Mouse (Mus musculus): ENCODE results near the gene Arg1.

Arg1 gene

DNA sequence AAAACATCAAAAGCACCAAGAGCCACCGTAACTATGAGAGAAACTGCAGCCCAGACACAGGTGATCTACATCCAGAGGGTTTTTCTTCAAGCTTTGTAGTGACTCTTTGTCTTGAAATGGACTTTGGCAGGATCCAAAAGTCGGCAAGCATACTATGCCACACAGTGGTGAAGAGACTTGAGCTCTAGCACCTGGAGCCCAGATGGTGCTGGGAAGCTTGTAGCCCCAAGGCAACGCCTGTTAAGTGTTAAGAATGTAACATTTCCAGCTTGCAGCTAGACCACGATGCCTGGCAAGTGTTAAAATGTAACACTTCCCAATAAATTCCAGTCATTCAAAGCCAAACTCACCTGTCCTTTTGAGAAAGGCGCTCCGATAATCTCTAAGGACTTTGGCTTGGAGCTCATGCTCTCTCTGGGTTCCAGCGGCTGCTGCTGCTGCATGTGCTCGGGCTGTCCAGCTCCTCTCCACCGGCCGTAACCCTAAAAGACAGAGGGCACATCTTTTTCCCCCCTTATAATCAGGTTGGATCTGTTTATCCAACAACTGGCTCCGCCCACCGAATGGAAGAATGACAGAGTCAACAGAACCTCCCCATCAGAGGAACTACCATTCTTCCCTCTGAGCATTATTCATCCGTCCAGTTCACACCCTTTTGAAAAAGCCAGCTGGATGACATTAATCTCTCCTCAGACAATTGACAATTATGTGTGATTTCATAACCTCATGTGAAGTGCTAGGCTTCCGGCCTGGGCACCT, at the start of gene Arg1:
Gene Arg1, minus strand, starts transcription at position 523 of the 759 bp plus-strand sequence.
- DNase-seq (ENCODE audit: low read depth, low spot score), result peak; percentile 93

DNA sequence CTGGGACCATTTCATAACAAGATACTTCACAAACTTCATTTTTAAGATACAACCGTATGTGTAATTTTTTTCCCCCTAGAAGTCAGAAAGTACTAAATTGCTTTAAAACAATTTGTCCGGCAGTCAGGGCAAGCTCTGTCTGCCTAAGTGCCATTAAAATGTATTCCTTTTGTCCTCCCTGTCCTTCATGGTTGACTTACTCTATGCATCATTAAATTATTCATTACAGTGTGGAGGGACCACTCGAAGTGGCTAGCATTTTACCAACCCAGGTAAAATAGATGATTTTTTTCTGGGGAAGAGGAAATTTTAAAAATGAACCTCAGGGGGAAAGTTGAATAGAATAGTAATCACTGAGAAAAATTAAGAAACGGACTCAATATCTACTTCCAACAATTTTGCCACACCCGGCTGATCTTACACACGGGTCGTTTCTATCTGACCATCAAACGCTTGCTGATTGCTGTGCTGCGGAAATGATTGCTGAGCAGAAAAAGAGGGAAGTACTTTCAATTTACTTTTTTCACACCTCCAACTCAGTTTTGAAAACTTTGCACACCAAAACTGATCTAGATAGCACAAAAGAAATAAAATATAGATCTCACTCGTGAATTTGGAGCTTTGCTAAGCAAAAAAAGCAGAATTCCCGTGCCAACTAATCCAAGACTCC, 46.7 kb upstream of the Arg1 start:
- DNase-seq (ENCODE audit: low read depth, low spot score), result no peak

DNA sequence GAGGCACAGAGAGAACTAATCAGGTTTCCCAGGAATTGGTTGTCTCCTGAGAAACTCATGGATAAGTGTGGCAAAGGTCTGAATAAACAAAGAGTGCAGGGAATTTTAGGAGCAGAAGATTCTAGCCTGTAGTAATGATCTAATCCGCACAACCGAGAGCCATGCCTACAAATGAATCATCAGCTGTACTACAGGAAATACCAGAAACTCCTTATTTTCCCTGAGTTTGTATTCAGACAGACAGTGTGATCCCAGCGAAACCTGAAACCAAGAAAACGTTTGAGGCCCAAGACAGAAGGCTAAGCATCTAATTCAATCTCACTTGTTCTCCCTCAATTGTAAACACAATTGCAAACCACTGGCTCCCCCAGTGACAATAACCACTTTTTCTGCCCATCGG, 46.1 kb upstream of the Arg1 start:
- DNase-seq (ENCODE audit: low read depth, low spot score), result no peak

DNA sequence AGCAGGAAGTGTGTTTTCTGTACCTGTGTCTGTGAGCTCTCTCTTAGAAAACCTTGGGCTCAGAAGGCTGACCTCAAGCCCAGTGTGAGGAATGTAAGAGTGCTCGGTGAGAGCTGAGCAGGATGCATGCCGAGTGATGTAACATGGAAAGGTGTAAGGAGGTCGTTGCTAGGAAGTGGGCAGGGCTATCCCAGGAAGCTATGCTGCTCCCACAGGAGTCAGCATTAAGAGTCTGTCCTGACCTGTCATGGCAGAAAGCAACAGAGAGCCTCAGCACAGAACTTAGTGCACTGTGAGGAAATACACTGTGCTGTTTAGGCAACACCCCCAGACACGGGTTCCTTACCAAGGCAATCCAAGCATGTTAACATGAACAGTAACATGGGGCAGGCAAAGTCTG, 45.6 kb upstream of the Arg1 start:
- DNase-seq (ENCODE audit: low read depth, low spot score), result no peak

DNA sequence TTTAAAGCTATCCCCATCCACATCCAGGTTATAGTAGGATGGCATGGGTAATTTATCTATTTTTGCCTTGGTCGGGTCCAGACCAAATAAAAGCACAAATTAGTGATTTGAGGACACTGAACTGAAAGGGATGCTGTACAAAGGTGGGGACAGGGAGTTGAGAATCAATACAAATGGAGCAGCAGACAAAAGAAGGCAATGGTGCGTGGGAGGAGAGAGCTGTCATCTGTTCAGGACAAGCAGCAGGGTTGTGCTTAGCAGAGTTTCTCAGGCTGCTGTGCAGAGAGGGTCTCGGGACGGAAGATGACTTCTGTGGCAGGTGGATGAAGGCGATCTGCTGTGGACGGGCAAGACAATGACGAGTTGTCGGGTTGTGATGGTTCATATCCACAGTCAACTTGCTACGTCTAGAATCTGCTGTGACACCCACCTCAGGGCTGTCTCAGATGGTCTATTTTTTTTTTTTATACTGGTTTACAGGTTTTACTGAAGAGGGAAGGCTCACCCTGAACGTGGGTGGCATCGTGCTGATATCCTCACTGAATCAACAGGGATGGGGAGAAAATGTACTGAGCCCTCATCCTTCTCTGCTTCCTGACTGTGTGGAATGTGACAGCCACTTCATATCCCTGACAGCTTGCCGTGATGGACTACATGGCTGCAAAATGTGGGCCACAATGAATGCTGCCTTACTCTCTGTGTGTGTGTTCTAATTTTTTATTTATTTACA, 38.7 kb upstream of the Arg1 start:
- no peak for DNase-seq (ENCODE audit: low read depth, low spot score)

DNA sequence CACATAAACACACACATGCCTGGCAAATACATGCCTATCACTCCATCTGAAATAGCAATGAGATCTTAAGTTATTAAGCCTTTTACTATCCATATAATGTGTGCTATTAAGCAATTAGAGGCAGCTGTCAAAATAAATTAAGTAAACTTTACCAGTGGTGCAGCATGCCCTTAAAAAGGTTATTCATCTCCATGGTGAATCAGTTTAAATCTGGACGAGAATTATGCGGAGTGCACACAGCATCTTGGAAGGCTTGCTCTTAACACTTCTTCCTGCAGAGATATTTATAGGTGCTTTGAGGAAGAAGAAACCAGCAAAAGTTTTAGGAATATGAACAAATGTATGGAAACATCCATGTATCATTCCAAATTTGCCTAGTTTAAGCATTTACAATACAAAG, 34.6 kb upstream of the Arg1 start:
- no peak for DNase-seq (ENCODE audit: low read depth, low spot score)

DNA sequence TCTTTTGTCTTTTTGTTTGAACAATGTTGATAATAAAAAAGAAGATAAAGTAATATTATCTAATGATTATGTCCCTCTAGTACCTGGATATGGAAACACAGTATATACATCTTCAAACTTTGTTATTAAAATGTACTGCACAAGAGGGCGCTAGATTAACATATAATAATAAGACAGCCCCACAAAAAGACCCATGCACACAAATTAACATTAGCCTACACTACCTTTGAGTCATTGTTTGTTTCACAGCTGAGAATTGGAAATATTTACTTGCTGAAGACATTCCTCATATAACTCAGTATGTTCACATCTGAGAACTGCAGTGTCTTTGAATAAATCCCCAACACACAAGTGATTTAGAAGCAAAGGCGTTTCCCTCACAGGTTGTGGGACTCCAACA, 33.8 kb upstream of the Arg1 start:
- no peak for DNase-seq (ENCODE audit: low read depth, low spot score)

DNA sequence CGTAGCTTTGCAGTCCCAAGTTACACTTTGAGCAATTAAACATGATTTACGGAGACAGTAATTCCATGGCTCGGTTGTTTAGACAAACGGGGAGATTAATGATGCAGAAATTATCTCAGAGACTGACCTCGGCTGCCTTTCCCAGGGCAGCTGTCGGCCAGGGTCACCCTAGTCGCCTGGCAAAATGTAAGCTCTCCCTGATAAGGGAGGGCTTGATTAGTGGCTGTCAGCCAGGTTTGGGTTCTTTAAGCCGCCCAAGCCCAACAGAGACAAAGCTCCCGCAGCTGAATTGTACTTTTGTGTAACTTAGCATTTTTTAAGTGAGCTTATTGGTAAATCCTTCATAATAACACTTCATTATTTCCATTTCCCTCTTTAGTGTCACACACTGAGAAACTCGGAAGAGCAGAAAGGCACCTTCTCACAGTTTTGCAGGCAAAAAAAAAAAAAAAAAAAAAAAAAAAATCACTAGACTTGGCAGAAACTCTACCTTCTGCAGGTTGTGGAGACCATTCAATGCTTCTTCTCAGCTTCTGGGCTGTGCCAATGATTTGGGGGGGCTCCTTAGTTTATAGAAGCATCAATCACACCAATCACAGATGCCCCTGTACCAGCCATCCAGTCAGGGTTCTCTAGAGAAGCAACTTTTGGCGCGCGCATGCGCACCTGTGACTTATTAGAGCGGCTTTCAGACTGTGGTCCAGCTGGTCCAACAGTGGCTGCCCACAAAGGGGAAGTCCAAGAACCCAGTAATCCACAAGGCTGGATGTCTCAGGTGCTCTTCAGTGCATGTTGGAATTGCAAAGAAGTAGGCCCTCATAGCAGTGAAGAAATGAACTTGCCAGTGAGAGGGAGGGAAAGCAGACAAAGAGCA, 32.0 kb upstream of the Arg1 start:
- no peak for DNase-seq (ENCODE audit: low read depth, low spot score)

DNA sequence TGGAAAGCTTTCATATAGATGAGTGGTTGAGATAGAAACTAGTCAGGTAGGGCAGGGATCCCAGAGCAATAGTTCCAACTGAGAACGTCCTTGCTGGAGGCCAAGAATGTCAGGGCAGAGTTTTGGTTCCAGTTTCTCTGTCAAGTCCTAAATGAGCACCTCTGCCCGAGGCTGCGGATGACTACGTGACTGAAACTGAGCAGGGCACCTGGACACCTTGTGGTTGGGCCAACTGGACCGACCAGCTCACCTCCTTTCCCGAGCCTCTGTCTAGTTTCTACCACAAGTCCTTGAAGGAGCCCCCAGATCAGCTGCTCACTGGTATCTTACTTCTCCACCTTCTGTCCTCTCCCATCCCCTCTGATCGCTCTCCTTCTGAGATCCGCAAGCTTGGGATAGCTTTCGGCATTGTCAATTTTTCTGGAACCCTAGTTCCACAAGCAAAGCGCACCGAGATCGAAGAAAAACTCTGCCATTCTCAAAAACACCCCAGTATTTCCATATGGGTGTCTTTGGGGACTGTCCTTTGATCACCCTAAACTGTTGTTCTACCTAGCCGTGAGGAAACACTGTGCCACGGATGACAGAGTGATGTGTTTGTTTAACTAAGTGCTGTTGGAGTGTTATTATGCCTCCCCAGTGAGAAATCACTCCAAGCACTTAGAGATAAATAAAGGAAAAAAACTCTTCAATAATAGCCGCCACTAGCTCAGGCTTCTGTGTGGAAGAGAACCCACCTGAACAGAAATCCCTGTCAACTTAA, 31.2 kb upstream of the Arg1 start:
- no peak for DNase-seq (ENCODE audit: low read depth, low spot score)

DNA sequence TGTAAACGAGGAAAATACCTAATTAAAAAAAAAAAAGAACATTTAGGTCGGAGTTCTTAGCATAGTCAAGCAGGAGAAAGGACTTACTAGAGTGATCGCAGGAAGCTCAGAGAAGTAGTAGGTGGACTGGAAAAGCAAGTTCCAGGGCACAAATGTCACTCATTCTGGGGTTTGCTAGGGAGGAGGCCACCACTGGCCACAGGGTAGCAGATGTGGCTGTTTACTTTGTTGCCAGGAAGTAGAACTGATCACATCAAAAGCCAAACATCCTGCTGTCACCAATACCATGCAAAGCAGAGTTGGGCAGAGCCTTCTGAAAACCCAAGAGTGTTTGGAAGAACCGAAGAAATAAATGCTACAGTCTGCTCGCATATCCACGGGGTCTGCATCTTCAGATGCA, 26.6 kb upstream of the Arg1 start:
- no peak for DNase-seq (ENCODE audit: low read depth, low spot score)

DNA sequence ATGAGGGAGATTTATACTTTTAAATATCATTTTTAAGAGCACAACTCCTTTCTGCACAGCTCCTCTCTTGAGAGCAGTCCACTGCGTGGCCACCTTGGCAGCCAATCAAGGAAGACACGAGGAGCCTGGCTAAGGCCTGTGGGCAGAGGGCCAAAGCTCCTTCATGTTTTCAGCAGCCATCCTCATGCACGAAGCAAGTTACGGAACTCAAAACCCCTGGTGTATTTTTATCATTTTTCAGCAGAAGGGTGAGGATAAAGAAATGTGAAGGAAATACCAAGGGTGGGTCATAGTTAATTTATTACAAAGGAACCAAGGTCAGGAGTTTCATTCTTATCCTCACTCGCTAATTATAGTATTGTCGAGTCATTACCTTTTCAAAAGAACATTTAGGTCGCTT, 25.3 kb upstream of the Arg1 start:
- no peak for DNase-seq (ENCODE audit: low read depth, low spot score)

DNA sequence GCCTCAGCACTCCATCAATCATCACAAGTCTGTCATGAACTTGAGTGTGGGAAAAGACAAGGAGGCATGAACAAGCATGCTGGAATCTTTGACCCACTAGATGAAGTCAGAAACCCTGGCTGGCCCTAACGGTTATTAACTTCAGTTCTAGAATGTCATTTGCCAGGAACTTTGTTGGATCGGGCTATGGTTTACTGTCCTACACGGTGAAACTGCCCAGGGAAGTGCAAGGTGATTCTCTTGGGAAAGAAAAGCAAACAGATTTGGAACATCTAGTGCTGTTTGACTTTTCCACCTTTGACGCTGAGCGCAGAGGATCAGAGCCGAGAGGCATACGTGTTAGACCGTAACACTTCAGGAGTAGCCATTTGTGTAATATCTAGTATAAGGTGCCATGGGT, 24.3 kb upstream of the Arg1 start:
- no peak for DNase-seq (ENCODE audit: low read depth, low spot score)

DNA sequence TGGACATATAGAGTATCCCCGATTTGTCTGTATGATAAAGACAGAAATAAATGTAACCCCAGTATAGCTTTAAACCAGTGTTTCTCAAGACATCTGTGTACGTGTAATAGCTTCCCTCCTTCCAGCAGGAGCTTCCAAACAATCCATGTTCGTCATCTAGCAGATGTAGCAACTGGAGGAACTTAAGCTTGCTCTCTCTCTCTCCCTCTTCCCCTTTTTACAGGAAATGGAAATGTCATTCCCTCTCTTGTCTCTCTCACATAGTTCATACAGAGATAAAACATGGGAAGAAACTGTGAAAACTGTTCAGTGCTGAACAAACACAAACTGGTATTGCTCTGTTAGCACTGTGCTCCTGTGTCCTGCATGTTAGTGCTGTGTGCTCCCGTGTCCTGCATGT, 22.9 kb upstream of the Arg1 start:
- DNase-seq (ENCODE audit: low read depth, low spot score), result no peak

DNA sequence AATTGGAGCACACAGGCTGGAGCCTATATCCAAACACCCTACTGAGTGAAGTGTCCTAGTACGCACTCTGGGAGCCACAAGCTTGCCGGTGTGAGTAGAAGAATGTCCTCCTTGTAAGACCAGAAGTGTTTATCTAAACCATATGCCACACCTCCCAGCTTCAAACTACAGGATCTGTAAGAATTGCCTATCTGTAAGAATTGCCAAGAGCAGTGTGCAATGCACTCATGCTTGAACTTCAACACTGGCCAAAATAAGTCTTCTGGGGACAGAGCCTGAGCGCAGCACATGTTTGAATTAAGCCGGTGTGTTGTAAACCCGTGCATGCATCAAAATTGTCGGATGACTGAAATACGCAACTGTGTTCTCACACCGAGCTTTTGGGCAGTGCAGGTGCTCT, 21.0 kb upstream of the Arg1 start:
- DNase-seq (ENCODE audit: low read depth, low spot score), result no peak

DNA sequence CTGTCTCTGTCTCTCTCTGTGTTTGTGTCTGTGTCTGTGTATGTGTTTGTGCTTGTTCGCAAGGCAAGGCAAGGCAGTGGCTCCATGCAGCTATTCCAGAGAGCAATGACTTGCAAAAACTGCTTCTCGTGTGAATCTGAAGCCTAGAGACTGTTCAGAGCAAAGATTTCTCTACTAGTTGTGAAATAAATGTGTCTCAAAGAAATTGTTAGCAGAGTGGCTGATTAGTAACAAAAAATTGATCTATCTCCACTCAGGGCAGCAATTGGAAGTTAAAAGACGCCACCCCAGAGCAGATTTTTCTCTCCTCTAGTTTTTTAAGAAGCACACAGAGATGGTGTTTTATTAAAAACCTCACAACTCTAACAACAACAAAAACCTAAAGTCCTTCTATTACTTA, 20.6 kb upstream of the Arg1 start:
- no peak for DNase-seq (ENCODE audit: low read depth, low spot score)

DNA sequence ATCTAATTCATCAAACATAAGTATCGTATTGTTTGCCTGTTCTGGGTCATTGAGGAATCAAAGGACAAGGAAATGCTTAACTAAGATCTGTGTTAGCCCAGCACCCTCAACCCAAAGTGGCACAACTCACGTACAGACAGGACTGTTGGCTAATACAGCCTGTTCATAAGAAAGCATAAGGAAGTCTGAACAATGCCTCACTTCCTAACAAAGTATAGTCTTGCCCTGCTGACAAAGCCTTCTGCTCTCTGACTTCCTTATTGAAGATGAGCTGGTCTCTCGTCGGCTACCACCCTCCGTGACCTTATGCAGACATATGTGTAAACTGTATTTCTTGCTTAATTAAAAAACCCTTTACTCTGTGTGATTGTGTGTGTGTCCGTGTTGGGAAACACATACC, 2.9 kb upstream of the Arg1 start:
- no peak for DNase-seq (ENCODE audit: low read depth, low spot score)

DNA sequence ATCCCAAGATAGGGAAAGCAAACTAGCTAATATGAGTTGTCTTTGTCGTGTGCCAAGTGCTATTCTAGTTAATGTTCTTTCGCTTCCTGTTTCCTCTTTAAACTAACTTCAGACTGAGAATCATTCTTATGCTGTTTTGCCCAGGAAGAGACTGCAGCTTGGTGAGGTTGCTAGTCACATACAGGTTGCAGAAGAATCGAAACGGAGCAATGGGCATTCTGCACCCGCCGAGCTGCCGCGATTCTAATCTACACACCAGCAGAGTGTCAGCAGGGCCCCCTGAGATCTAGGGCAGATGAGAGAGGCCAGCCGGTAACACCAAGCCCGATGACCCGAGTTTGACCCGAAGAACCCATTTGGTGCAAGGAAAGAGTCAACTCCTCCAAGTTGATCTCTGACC, 788 bp upstream of the Arg1 start:
- no peak for DNase-seq (ENCODE audit: low read depth, low spot score)

DNA sequence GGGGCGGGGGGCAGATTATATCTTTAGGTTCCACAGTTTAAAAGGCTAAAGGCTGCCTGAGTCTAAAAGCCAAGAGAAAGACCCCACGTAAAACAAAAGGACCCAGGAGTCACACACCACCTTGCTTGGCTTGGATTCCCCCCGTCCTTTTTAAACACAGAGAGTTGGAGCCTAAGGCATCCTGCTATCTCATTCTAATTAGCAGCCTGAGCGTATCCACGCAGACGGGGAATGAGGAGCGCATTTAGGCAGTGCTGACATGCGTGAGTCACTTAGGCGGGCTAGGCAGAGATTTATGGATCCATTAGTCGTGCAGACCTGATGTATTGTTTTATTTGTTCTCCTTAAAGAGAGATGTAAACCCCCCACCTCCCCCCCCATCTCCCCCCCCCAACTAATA, 904 bp downstream of the Arg1 start:
- peak; percentile 28 for DNase-seq (ENCODE audit: low read depth, low spot score)

DNA sequence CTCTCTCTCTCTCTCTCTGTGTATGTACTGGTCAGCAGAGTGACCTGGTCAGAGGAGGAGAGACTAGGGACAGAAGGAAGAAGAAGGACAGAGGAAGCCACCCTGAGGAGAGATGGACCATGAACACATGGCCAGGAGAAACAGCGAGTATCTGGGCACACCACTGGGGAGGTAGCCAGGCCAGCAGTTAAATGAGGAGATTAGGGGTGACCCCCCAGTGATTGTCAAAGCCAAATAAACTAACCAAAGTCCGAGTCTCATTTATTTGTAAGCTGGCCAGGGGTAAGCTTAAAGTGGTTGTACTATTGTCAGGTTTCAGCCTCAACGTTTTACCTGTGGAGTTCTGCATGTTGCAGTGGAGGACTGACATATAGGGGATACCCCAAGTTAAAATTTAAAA, 3.0 kb downstream of the Arg1 start:
- no peak for DNase-seq (ENCODE audit: low read depth, low spot score)

DNA sequence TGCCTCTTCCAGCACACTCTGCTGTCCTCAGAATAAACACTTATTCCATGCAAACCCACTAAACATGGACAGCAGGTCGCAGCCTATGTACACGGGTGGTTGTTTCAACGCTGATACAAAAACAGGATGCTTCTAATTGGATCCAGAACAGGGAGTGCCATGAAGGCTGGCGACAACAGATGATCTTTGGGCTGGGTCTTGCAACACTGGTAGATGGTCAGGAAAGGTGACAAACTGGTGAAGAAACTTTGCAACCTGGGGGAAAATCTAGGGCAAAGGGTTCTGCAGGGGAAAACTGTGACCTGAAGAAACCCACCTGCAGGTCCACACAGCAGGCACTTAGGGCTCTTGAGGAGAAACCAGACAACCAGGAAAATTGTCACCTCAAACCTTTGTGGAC, 4.3 kb downstream of the Arg1 start:
- DNase-seq (ENCODE audit: low read depth, low spot score), result no peak

DNA sequence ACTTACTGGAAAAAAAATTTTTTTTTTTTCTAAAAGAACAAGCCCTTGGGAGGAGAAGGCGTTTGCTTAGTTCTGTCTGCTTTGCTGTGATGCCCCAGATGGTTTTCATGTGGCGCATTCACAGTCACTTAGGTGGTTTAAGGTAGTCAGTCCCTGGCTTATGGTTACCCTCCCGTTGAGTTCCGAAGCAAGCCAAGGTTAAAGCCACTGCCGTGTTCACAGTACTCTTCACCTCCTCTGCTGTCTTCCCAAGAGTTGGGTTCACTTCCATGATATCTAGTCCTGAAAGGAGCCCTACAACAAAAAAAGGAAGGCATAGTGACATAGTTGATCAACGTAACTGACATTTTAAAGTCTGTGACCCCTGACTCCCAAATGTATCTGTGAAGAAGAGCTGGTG, 11.8 kb downstream of the Arg1 start:
- DNase-seq (ENCODE audit: low read depth, low spot score), result no peak

Data from forelimb bud, embryonic 11.5 days (tissue).